ENCODE assay signal across 17 mouse cellular contexts in the genomic region with DNA sequence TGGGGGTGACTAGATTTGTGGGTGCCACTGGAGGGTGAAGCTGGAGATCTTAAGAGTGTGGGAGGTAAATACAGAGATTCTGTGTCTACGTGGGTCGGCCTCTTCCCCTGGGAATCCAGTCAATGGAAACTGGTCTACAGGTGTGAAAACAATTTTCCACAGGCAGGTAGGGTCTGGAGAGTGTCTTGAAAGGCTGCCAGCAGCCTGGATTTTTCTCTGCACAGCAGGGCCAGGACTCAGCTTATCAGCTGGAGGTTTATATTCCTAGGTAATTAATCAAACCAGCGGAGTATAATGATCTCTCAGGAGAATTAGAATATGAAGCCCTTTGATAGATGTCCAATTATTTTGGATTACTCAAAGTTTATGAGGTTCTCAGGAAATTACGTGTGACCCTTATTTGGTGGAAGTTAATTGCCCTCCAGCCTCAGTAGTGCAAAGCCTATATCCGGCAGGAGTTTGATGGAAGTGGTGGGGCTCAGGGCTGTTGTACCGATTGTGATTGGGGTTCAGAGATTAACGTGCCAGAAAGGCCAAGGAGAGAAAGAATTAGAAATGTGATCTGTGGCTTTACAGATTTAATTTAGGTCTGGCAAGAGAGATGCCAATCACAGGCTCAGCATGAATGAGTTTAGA.
DNase-seq lines count a peak whose midpoint lies in the region; ATAC-seq and TF ChIP-seq lines count a peak whose summit lies in the region.
"Had no signal": no experiment of that assay in that cellular context is flagged by ENCODE, and none has a peak within 500 bp of the region (broad histone marks: within the 10 kb centered on the region; RNA-seq: fewer than 3 reads in every experiment).

No protein-coding gene starts in this region.

- no peaks in the 10 kb centered on the region for H3K36me3 ChIP-seq in forebrain, embryonic 10.5 days (replicated peaks)
- H3K36me3 ChIP-seq in forebrain, postnatal 0 days (ENCODE audit: insufficient read depth) = no peaks in the 10 kb centered on the region
- H3K36me3 ChIP-seq in kidney, embryonic 15.5 days = no peaks in the 10 kb centered on the region
- H3K36me3 ChIP-seq: embryonic facial prominence, embryonic 13.5 days; G1E; hindbrain, embryonic 12.5 days had no signal

- peak overlapping the region; percentile 62; the same call in 1 of the 2 replicates for H3K27ac ChIP-seq in forebrain, embryonic 10.5 days
- H3K27ac ChIP-seq in forebrain, postnatal 0 days (ENCODE audit: low read depth, low read length) = no peak overlapping the region
- H3K27ac ChIP-seq in kidney, embryonic 15.5 days = no peak overlapping the region
- H3K27ac ChIP-seq: embryonic facial prominence, embryonic 13.5 days; hindbrain, embryonic 12.5 days had no signal

- no peaks in the 10 kb centered on the region for H3K27me3 ChIP-seq in forebrain, embryonic 10.5 days (ENCODE audit: poor library complexity, severe bottlenecking)
- H3K27me3 ChIP-seq in forebrain, postnatal 0 days (ENCODE audit: insufficient read depth, low read length) = no peaks in the 10 kb centered on the region
- H3K27me3 ChIP-seq in kidney, embryonic 15.5 days = no peaks in the 10 kb centered on the region
- H3K27me3 ChIP-seq: embryonic facial prominence, embryonic 13.5 days; hindbrain, embryonic 12.5 days had no signal

- DNase-seq in forebrain, embryonic 10.5 days (ENCODE audit: extremely low spot score, low spot score) = peak; percentile 22
- no peak for DNase-seq in forebrain, postnatal 0 days
- no peak for DNase-seq in kidney, postnatal 25 days
- DNase-seq in brain, embryonic 14.5 days (ENCODE audit: low read depth) = peak; percentile 62
- DNase-seq in forelimb bud, embryonic 11.5 days (ENCODE audit: low read depth, low spot score) = peak; percentile 71
- no peak for DNase-seq in layer of hippocampus, adult 18-20 months (ENCODE audit: low spot score in 2 of 2)
- no peak for DNase-seq in right cerebral cortex, postnatal 10 days (ENCODE audit: low spot score in 2 of 2)
- DNase-seq: adrenal gland, postnatal 10 days; gastrocnemius, postnatal 36 days; liver, postnatal 0 days; lung, postnatal 14 days; thymus, postnatal 25 days had no signal

- TF ChIP-seq POLR2A in brain, embryonic 14.5 days (IDR thresholded peaks at IDR 0.05; ENCODE audit: borderline replicate concordance, extremely low read depth, insufficient read depth, insufficient read length, poor library complexity, severe bottlenecking) = no peak

- WGBS in forebrain, embryonic 10.5 days = 43% methylated on average over 7 of the region's 7 CpGs
- 27% methylated on average over 7 of the region's 7 CpGs for WGBS in forebrain, postnatal 0 days
- WGBS in kidney, embryonic 15.5 days = 26% methylated on average over 7 of the region's 7 CpGs

- no peak for TF ChIP-seq CTCF in forebrain, postnatal 0 days (IDR thresholded peaks at IDR 0.05; ENCODE audit: low read depth)
- TF ChIP-seq CTCF in brain, embryonic 14.5 days (IDR thresholded peaks at IDR 0.05; ENCODE audit: borderline replicate concordance, extremely low read depth, insufficient read depth, insufficient read length) = no peak

- no peaks in the 10 kb centered on the region for H3K9me3 ChIP-seq in forebrain, embryonic 10.5 days
- no peaks in the 10 kb centered on the region for H3K9me3 ChIP-seq in forebrain, postnatal 0 days (ENCODE audit: low read length)
- H3K9me3 ChIP-seq in kidney, embryonic 15.5 days (replicated peaks) = no peaks in the 10 kb centered on the region
- H3K9me3 ChIP-seq: embryonic facial prominence, embryonic 13.5 days; hindbrain, embryonic 12.5 days had no signal

- no peak overlapping the region for H3K4me2 ChIP-seq in forebrain, postnatal 0 days (ENCODE audit: low read depth)
- no peak overlapping the region for H3K4me2 ChIP-seq in kidney, embryonic 15.5 days
- H3K4me2 ChIP-seq: embryonic facial prominence, embryonic 13.5 days; hindbrain, embryonic 12.5 days had no signal

- peaks cover 39% of the 10 kb centered on the region for H3K4me1 ChIP-seq in forebrain, embryonic 10.5 days
- no peaks in the 10 kb centered on the region for H3K4me1 ChIP-seq in forebrain, postnatal 0 days (ENCODE audit: insufficient read depth)
- peaks cover 13% of the 10 kb centered on the region for H3K4me1 ChIP-seq in kidney, embryonic 15.5 days

- H3K4me3 ChIP-seq in forebrain, embryonic 10.5 days = no peak overlapping the region
- no peak overlapping the region for H3K4me3 ChIP-seq in forebrain, postnatal 0 days (ENCODE audit: low read depth, low read length)
- H3K4me3 ChIP-seq in kidney, embryonic 15.5 days (replicated peaks) = no peak overlapping the region
- H3K4me3 ChIP-seq: embryonic facial prominence, embryonic 13.5 days; hindbrain, embryonic 12.5 days had no signal

- ATAC-seq in forebrain, postnatal 0 days = no peak
- peak; percentile 73; the same call in 1 of the 2 replicates for ATAC-seq in kidney, embryonic 15.5 days (replicated peaks; ENCODE audit: low FRiP score)
- ATAC-seq: activated CD4-positive, CD25-positive, alpha-beta regulatory T cell, adult 4 months; liver, postnatal 0 days had no signal

- H3K9ac ChIP-seq in forebrain, postnatal 0 days = no peak overlapping the region
- H3K9ac ChIP-seq in kidney, embryonic 15.5 days = no peak overlapping the region
- H3K9ac ChIP-seq: embryonic facial prominence, embryonic 13.5 days; hindbrain, embryonic 12.5 days; liver, postnatal 0 days had no signal

Comparison
In these comparisons a context has a peak if more than half of its experiments do, and no peak if none do; other contexts are left out.
1. DNase-seq: peak in forebrain, embryonic 10.5 days (single experiment), brain, embryonic 14.5 days (single experiment) and forelimb bud, embryonic 11.5 days (single experiment); none in forebrain, postnatal 0 days (single experiment), kidney, postnatal 25 days (0 of 2), layer of hippocampus, adult 18-20 months (0 of 2) and right cerebral cortex, postnatal 10 days (0 of 2).